Mouse (Mus musculus) spleen, adult 2 months (tissue): ENCODE results near the gene 1600002K03Rik.

ENCODE experiments used
- CTCF ChIP-seq: fragments of 200-500 bp; IDR thresholded peaks from 2 replicates; pipeline ENCODE4 v1.5.1; 2011; ENCODE audit warnings: mild to moderate bottlenecking, inconsistent platforms; ENCODE audit not compliant: insufficient read depth, insufficient read length, insufficient replicate concordance; ENCODE audit errors: extremely low read depth
- POLR2A ChIP-seq: fragments of 200-500 bp; IDR thresholded peaks from 2 replicates; pipeline ENCODE4 v1.6.1; 2011; ENCODE audit warnings: low read depth, low read length, inconsistent platforms

GRCm38 (mm10) chr10:80196778-80197581 is 24.2 kb downstream of the 1600002K03Rik start:
- TF ChIP-seq CTCF (no peak), POLR2A (no peak)
